Mouse (Mus musculus) ES-E14 (cell line): ENCODE results near the gene Dnajc6. TPM values are rescaled to one million over a fixed set of nuclear protein-coding genes. Genes with fewer than 3 reads are reported as not detected.

Experiments used
- DNase-seq: peaks from one replicate; pipeline ENCODE4 v3.0.0-alpha.2; 2013; ENCODE audit warnings: low read depth, low spot score
- H3K27ac ChIP-seq: 2 replicates; pipeline ENCODE4 v1.5.1; 2012; ENCODE audit warnings: low read depth, mild to moderate bottlenecking, low read length, moderate library complexity, mixed read lengths; ENCODE audit not compliant: poor library complexity, insufficient read depth, severe bottlenecking
- H3K36me3 ChIP-seq: 2 replicates; pipeline ENCODE4 v1.6.1; 2012; ENCODE audit warnings: mild to moderate bottlenecking, low read length, moderate library complexity, mixed read lengths; ENCODE audit not compliant: control insufficient read depth, poor library complexity, insufficient read depth, severe bottlenecking
- H3K4me1 ChIP-seq, 2 experiments: fragments of 150-350 bp in 1 of 2; sonication (generic) in 1 of 2; 2 replicates each; pipeline ENCODE4 v1.6.1; 2012; ENCODE audit warnings: low read length in 2 of 2, mild to moderate bottlenecking in 1 of 2, mixed read lengths in 1 of 2; ENCODE audit not compliant: control insufficient read depth in 2 of 2, insufficient read depth in 2 of 2, poor library complexity in 1 of 2
- H3K4me3 ChIP-seq, 2 experiments: fragments of 150-350 bp in 1 of 2; sonication (generic) in 1 of 2; 2 replicates each; pipeline ENCODE4 v1.5.1; 2012; ENCODE audit warnings: low read length in 2 of 2, low read depth in 1 of 2, mild to moderate bottlenecking in 1 of 2, mixed read lengths in 1 of 2; ENCODE audit not compliant: insufficient read depth in 1 of 2, poor library complexity in 1 of 2, severe bottlenecking in 1 of 2
- H3K9ac ChIP-seq: 2 replicates; pipeline ENCODE4 v1.6.1; 2012; ENCODE audit warnings: low read depth, mild to moderate bottlenecking, low read length, mixed read lengths; ENCODE audit not compliant: poor library complexity, insufficient read depth, severe bottlenecking
- H3K9me3 ChIP-seq: fragments of 150-350 bp; sonication (generic); 2 replicates; pipeline ENCODE4 v1.6.1; 2012; ENCODE audit warnings: low read depth, mild to moderate bottlenecking, low read length; ENCODE audit not compliant: control insufficient read depth, insufficient read depth
- CHD2 ChIP-seq: IDR thresholded peaks from 2 replicates; pipeline ENCODE4 v1.6.1; 2014; ENCODE audit warnings: mild to moderate bottlenecking, low read depth, low read length, inconsistent platforms
- HCFC1 ChIP-seq: IDR thresholded peaks from 2 replicates; pipeline ENCODE4 v1.6.1; 2012; ENCODE audit warnings: low read length, inconsistent platforms, borderline replicate concordance; ENCODE audit not compliant: insufficient read depth
- MAFK ChIP-seq: IDR thresholded peaks from 2 replicates; pipeline ENCODE4 v1.6.1; 2014; ENCODE audit warnings: mild to moderate bottlenecking, low read depth, low read length, inconsistent platforms; ENCODE audit not compliant: insufficient read depth
- ZC3H11A ChIP-seq: IDR thresholded peaks from 2 replicates; pipeline ENCODE4 v1.6.1; 2012; ENCODE audit warnings: low read depth, mild to moderate bottlenecking, inconsistent platforms, low read length, borderline replicate concordance
- ZNF384 ChIP-seq: IDR thresholded peaks from 2 replicates; pipeline ENCODE4 v1.6.1; 2012; ENCODE audit warnings: low read depth, low read length, inconsistent platforms
- in situ Hi-C, 2 experiments: fragments of 600-800 bp; cut with MboI; formaldehyde crosslinking; loops; one replicate each; pipeline ENCODE4 v1.15.1; 2025; ENCODE audit warnings: low sequenced_read_pairs in 2 of 2, inconsistent platforms in 1 of 2; ENCODE audit not compliant: unreplicated experiment in 2 of 2
- total RNA-seq: library from RNA; depleted of rRNA; stranded (reverse); fragments of 300-350 nt; gene quantifications from 2 replicates; pipeline ENCODE4 v1.2.3, GENCODE M21; 2012

Dnajc6 gene
- total RNA-seq, 1 experiment: 7.2 TPM

DNA sequence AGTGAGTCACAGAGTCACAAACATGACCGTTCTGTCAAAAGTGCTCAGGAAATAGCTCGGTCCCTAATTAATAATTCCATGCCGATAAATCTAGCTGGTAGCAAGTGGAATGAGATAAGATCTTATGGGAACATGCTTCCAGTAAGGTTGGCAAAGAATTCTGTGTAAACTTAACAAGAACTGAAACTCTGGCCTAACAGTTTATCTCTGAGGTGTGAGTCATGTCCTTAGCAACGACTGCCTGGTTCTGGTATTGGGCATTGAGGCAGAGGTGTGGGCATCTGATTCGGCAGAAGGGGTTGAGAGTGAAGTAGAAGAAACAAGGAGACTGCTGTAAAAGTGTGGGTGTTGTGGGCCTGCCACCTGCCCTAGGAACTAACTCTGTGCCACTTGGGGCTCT lies 173.4 kb downstream of the Dnajc6 start:
- Histone ChIP-seq H3K27ac (no peak overlapping the region), H3K36me3 (no peaks in the 10 kb centered on the region), H3K9me3 (no peaks in the 10 kb centered on the region), H3K9ac (no peak overlapping the region), H3K4me1 (no peaks in the 10 kb centered on the region), H3K4me3 (no peak overlapping the region)
- DNase-seq: no peak
- no peak for TF ChIP-seq MAFK
- no peak for TF ChIP-seq HCFC1
- no peak for TF ChIP-seq ZNF384
- TF ChIP-seq ZC3H11A: no peak
- TF ChIP-seq CHD2: no peak
- in situ Hi-C loops: loop anchor here in 1 of 2 experiments (10.0 kb wide), 1 partner anchor 335 kb away; no protein-coding TSS in a partner anchor

DNA sequence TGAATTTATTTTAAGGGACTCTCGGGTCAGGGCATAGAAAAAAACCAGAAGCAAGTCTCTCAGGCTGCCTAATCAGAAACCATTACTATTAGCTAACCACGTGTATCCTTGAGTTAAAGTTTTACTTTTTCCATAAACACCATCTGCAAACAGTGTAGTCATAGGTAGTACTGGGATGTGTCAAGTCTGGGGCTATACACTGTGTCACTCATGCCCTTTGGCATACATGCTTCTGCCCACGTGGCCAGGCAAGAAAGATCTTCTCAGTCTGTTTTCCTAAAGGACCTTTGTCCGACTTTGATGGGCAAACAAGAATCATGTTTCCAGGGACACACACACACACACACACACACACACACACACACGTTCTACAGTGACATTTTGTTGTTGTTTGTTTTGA lies 178.3 kb downstream of the Dnajc6 start:
- H3K27ac ChIP-seq: no peak overlapping the region
- TF ChIP-seq ZNF384: no peak
- no peak for TF ChIP-seq HCFC1
- TF ChIP-seq CHD2: no peak
- no peak for TF ChIP-seq ZC3H11A
- TF ChIP-seq MAFK: no peak
- no peaks in the 10 kb centered on the region for H3K4me1 ChIP-seq
- in situ Hi-C loops: no loop called here
- no peak for DNase-seq
- no peaks in the 10 kb centered on the region for H3K9me3 ChIP-seq
- no peak overlapping the region for H3K9ac ChIP-seq
- no peaks in the 10 kb centered on the region for H3K36me3 ChIP-seq
- no peak overlapping the region for H3K4me3 ChIP-seq

DNA sequence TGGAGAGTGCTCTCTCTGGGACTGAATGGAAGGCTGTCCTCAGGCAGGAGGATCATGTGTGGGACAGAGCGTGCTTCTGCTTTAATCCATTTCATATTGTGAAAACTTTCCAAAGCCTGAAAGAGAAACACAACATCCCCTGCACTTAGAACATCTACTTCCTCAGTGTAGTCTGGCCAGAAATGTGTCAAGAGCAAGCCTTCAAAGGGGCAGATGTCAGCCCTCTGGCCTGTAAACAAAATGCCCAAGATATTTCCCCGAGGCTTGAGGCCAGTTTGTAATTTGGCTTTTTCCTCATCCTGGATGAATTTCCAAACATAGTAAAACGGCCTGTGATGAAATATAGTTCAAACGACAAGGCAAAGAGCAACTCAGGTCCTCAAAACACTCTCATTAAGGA lies 179.3 kb downstream of the Dnajc6 start:
- no peaks in the 10 kb centered on the region for H3K36me3 ChIP-seq
- DNase-seq: no peak
- in situ Hi-C loops: no loop called here

DNA sequence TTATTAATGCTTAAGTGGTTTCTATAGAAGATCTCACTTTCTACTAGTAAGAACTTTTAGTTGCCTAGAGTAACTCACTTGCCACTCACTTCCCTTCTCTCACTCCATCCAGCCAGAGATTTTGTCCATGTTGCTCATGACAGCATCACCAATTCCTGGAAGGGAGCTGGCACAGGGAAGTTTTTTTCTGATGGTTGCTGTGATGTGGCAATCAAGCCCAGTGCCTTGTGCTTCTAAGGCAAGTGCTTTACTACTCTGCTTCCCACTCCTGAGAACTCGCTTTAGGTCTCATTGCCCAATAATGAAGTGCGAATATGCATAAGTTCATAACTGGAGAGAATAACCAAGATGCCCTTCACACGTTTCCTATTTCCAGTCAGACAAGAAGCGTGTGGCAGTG lies 186.2 kb downstream of the Dnajc6 start:
- TF ChIP-seq ZNF384 (no peak), HCFC1 (no peak), CHD2 (no peak), ZC3H11A (no peak), MAFK (no peak)
- Histone ChIP-seq H3K4me3 (no peak overlapping the region), H3K27ac (no peak overlapping the region), H3K9me3 (no peaks in the 10 kb centered on the region), H3K4me1 (no peaks in the 10 kb centered on the region), H3K9ac (no peak overlapping the region), H3K36me3 (no peaks in the 10 kb centered on the region)
- no peak for DNase-seq
- in situ Hi-C loops: no loop called here

More for the DNA sequence above, 179.3 kb downstream of the Dnajc6 start:
- H3K4me3 ChIP-seq: no peak overlapping the region
- no peak overlapping the region for H3K9ac ChIP-seq
- TF ChIP-seq ZNF384: no peak
- TF ChIP-seq MAFK: no peak
- TF ChIP-seq ZC3H11A: no peak
- TF ChIP-seq HCFC1: no peak
- no peak for TF ChIP-seq CHD2
- no peak overlapping the region for H3K27ac ChIP-seq
- H3K4me1 ChIP-seq: no peaks in the 10 kb centered on the region
- no peaks in the 10 kb centered on the region for H3K9me3 ChIP-seq

DNA sequence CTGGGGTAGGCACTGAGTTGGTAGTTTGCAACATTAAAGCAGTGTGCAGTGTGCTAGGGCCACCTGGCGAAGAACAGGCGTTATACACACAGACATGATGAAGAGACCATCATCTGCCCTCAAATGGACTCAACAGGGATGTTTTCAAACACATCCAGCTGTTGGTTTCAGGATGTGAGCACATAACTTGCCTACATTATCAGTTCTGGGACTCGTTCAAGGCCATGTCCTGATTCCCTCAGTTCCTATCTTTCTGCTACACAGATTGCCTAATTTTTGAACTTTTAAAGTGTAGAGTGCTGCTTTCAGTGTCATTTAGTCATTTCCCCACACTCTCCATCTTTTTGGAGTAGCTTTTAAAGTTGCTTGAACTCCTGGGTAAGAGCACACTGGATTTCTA lies 186.6 kb downstream of the Dnajc6 start:
- Histone ChIP-seq H3K9me3 (no peaks in the 10 kb centered on the region), H3K27ac (no peak overlapping the region), H3K4me1 (no peaks in the 10 kb centered on the region), H3K36me3 (no peaks in the 10 kb centered on the region), H3K4me3 (no peak overlapping the region), H3K9ac (no peak overlapping the region)
- in situ Hi-C loops: no loop called here
- TF ChIP-seq ZNF384: no peak
- no peak for TF ChIP-seq HCFC1
- TF ChIP-seq MAFK: no peak
- no peak for TF ChIP-seq ZC3H11A
- TF ChIP-seq CHD2: no peak
- DNase-seq: no peak
